Mouse (Mus musculus) ES-Bruce4 (cell line): ENCODE data around the gene Palm2.

Source experiments
- CTCF ChIP-seq: IDR thresholded peaks from one replicate; pipeline ENCODE4 v1.8.1; 2011; ENCODE audit warnings: low read depth, low read length
- EP300 ChIP-seq: IDR thresholded peaks from 2 replicates; pipeline ENCODE4 v1.6.1; 2011; ENCODE audit warnings: low read depth, low read length; ENCODE audit not compliant: insufficient read depth
- POLR2A ChIP-seq: IDR thresholded peaks from one replicate; pipeline ENCODE4 v1.8.1; 2011; ENCODE audit warnings: low read length; ENCODE audit not compliant: insufficient read depth

DNA sequence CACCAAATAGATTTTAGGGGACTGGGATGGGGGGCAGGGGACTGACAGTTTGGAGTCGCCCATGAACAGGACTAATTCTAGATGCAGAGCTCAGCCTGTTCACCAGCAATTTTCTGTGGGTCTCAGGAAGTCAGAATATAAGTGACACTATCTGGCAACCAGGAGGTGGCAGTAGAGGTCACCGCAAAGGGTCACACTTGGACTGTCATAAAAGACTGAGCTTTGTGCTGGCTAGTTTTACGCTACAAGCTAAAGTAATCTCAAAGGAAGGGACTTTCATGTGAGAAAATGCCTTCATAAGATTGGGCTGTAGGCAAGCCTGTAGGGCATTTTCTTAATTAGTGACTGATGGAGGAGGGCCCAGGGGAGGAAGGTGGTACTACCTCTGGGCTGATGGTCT is 17.8 kb downstream of the Palm2 start:
- peak; percentile 21 for TF ChIP-seq CTCF
- TF ChIP-seq POLR2A, result no peak
- no peak for TF ChIP-seq EP300
